Mouse (Mus musculus): ENCODE data around the gene 4930544D05Rik. TPM values are rescaled to one million over a fixed set of nuclear protein-coding genes. Genes with fewer than 3 reads are reported as not detected.
A peak's percentile ranks its signal among the peaks of the same experiment; 100 is the strongest.

Gene 4930544D05Rik
- polyA plus RNA-seq, 1 experiment from 2014 or later, result not detected

DNA sequence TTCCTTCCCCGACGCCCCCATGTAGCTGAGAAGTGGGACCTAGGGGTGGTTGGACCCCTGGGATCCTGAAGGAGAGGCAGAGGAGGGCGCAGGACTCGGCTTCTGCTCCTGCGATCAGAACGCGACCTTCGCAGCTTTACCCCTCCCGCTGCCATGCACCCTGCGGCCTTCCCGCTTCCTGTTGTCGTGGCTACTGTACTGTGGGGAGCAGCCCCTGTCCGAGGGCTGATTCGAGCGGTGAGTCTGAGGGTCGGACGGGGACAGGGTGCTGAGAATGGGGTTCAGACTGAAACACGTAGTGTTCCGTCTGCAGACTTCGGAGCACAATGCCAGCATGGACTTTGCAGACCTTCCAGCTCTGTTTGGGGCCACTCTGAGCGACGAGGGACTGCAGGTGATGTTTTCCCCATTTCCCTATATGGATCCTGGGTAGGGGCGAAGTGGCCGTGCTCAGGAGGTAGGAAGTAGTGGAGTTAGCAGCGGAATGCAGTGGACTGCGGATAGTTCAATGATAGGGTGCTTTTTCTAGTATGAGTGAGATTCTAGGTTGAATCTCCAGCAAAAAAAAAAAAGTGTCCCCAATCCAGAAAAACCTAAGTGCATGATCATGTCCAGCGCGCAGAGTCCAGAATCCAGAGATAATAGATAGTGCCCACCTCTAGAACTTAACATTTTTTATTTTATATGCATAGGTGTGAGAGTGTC is 32.2 kb downstream of the 4930544D05Rik start:
- H3K36me3 ChIP-seq (ENCODE audit: control insufficient read depth, insufficient read depth, low read length), result peaks cover 51% of the 10 kb centered on the region
- 3% methylated on average over 28 of the region's 28 CpGs for WGBS
- peak overlapping the region; percentile 95 for H3K9ac ChIP-seq (ENCODE audit: low read depth, low read length)
- H3K4me3 ChIP-seq (ENCODE audit: low read depth, low read length), result peak overlapping the region; percentile 92
- H3K9me3 ChIP-seq (ENCODE audit: control insufficient read depth, low read length), result no peaks in the 10 kb centered on the region
- ATAC-seq (replicated peaks; ENCODE audit: low FRiP score) (peak; percentile 21; the same call in 1 of the 2 replicates), DNase-seq (ENCODE audit: low spot score) (peak; percentile 55)
- no peaks in the 10 kb centered on the region for H3K27me3 ChIP-seq (replicated peaks; ENCODE audit: control insufficient read depth, insufficient read depth, low read length)
- H3K4me1 ChIP-seq (replicated peaks; ENCODE audit: control insufficient read depth, insufficient read depth, low read length), result peaks cover 55% of the 10 kb centered on the region
- H3K27ac ChIP-seq (ENCODE audit: low read depth, low read length), result peak overlapping the region; percentile 98
- peak overlapping the region; percentile 92 for H3K4me2 ChIP-seq

DNA sequence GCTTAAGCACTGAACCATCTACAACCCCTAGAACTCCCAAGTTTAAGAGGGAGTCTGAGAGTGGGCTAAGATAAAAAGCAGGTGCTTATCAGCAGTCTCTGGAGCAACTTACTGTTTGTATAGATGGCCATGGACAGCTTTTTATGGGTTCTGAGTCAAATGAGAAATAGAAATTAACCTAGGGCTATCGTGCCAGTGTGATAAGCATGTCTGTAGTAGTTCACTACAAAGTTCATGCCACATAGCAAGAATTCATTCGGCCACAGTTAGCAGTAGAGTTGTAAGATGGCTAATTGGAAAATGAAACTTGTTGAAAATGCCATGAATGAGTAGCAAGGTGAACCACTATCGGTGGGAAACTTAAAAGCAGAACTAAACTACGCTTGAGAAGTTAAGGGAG is 32.9 kb downstream of the 4930544D05Rik start:
- H3K27ac ChIP-seq (ENCODE audit: low read depth, low read length), result peak overlapping the region; percentile 98
- peak; percentile 33 for ATAC-seq (replicated peaks; ENCODE audit: low FRiP score)
- DNase-seq (ENCODE audit: low spot score), result no peak
- H3K27me3 ChIP-seq (replicated peaks; ENCODE audit: control insufficient read depth, insufficient read depth, low read length), result no peaks in the 10 kb centered on the region
- H3K9me3 ChIP-seq (ENCODE audit: control insufficient read depth, low read length), result no peaks in the 10 kb centered on the region
- peaks cover 48% of the 10 kb centered on the region for H3K36me3 ChIP-seq (ENCODE audit: control insufficient read depth, insufficient read depth, low read length)
- peaks cover 56% of the 10 kb centered on the region for H3K4me1 ChIP-seq (replicated peaks; ENCODE audit: control insufficient read depth, insufficient read depth, low read length)
- WGBS, result 50% methylated on average over 4 of the region's 4 CpGs
- H3K4me2 ChIP-seq, result peak overlapping the region; percentile 92
- H3K4me3 ChIP-seq (ENCODE audit: low read depth, low read length), result peak overlapping the region; percentile 92
- peak overlapping the region; percentile 95 for H3K9ac ChIP-seq (ENCODE audit: low read depth, low read length)

DNA sequence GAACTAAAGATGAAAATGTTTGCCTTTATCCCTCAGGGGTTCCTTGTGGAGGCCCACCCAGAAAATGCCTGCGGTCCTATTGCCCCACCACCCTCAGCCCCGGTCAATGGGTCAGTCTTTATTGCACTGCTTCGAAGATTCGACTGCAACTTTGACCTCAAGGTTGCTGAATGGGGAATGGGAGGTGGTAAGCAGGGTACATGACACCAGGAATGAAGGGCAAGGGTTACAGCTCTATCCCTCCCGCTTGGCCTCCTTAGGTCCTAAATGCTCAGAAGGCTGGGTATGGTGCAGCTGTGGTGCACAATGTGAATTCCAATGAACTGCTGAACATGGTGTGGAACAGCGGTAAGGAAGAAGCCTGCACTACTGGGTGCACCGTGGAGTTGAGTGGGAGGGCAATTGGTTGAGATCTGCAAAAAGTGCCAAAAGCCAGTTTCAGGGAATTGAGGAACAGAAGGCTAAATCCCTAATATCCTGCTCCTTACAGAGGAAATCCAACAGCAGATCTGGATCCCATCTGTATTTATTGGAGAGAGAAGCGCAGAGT is 33.6 kb downstream of the 4930544D05Rik start:
- H3K9me3 ChIP-seq (ENCODE audit: control insufficient read depth, low read length), result no peaks in the 10 kb centered on the region
- peaks cover 56% of the 10 kb centered on the region for H3K4me1 ChIP-seq (replicated peaks; ENCODE audit: control insufficient read depth, insufficient read depth, low read length)
- peak overlapping the region; percentile 95 for H3K9ac ChIP-seq (ENCODE audit: low read depth, low read length)
- ATAC-seq (replicated peaks; ENCODE audit: low FRiP score) (no peak), DNase-seq (ENCODE audit: low spot score) (no peak)
- H3K36me3 ChIP-seq (ENCODE audit: control insufficient read depth, insufficient read depth, low read length), result peaks cover 46% of the 10 kb centered on the region
- H3K27ac ChIP-seq (ENCODE audit: low read depth, low read length), result peak overlapping the region; percentile 98
- peak overlapping the region; percentile 92 for H3K4me2 ChIP-seq
- no peaks in the 10 kb centered on the region for H3K27me3 ChIP-seq (replicated peaks; ENCODE audit: control insufficient read depth, insufficient read depth, low read length)
- peak overlapping the region; percentile 92 for H3K4me3 ChIP-seq (ENCODE audit: low read depth, low read length)
- WGBS, result 82% methylated on average over 8 of the region's 8 CpGs

DNA sequence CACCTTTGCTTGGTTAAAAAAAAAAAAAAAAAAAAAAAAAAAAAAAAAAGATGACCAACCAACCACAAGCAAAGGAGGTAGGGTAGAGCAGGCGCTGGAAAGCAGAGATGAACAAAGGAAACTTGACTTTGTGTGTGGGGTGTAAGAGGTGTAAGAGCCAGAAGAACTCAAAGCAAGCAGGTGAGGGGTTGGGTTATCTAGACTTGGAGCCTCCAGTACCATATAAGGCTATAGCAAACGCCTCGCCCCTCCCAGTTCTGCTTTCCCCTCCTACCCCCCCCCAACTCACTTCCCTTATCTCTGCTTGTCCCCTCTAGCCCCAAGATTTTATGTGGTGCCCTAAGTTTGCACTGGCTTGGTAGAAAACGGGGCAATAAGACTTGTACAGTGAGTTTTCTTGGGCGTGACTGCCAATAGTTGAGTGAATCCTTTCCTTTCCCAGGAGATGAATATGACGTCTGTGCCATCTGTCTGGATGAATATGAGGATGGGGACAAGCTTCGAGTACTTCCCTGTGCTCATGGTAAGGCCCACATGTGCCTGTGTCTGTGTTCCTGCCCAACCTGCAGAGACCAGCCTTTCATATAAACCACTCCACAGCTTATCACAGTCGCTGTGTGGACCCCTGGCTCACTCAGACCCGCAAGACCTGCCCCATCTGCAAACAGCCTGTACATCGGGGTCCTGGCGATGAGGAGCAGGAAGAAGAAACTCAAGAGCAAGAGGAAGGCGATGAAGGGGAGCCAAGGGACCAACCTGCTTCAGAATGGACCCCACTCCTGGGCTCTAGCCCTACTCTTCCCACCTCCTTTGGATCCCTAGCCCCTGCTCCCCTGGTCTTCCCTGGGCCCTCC is 34.9 kb downstream of the 4930544D05Rik start:
- no peak for DNase-seq (ENCODE audit: low spot score)
- H3K27me3 ChIP-seq (replicated peaks; ENCODE audit: control insufficient read depth, insufficient read depth, low read length), result no peaks in the 10 kb centered on the region
- no peaks in the 10 kb centered on the region for H3K9me3 ChIP-seq (ENCODE audit: control insufficient read depth, low read length)
- WGBS, result 54% methylated on average over 12 of the region's 12 CpGs
- no peak for ATAC-seq (replicated peaks; ENCODE audit: low FRiP score)
- H3K4me3 ChIP-seq (ENCODE audit: low read depth, low read length), result peak overlapping the region; percentile 100
- peaks cover 54% of the 10 kb centered on the region for H3K4me1 ChIP-seq (replicated peaks; ENCODE audit: control insufficient read depth, insufficient read depth, low read length)
- H3K9ac ChIP-seq (ENCODE audit: low read depth, low read length), result peak overlapping the region; percentile 55
- peak overlapping the region; percentile 92 for H3K4me2 ChIP-seq
- peak overlapping the region; percentile 77 for H3K27ac ChIP-seq (ENCODE audit: low read depth, low read length)
- H3K36me3 ChIP-seq (ENCODE audit: control insufficient read depth, insufficient read depth, low read length), result peaks cover 34% of the 10 kb centered on the region

DNA sequence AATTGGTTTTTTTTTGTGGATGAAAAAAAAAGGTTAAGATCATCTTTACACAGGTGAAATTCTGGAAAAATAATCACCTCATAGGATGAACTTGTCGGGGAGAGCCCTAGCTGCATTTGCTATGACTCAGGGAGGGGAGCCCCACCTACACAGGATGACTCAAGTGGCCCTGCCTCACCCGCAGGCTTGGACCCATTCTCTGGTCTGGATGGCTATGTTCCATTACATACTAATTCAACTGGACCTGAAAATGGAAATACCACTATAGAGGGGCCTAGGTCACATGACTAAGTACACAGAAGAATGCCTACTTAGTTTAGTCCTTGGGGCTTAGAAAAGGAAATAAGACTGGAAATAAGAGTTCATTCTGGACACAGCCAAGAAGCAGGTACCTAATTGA is 35.7 kb downstream of the 4930544D05Rik start:
- Histone ChIP-seq H3K4me3 (ENCODE audit: low read depth, low read length) (peak overlapping the region; percentile 100), H3K4me2 (peak overlapping the region; percentile 92), H3K27me3 (replicated peaks; ENCODE audit: control insufficient read depth, insufficient read depth, low read length) (no peaks in the 10 kb centered on the region), H3K9ac (ENCODE audit: low read depth, low read length) (no peak overlapping the region; the same call in 1 of the 2 replicates), H3K9me3 (ENCODE audit: control insufficient read depth, low read length) (no peaks in the 10 kb centered on the region), H3K4me1 (replicated peaks; ENCODE audit: control insufficient read depth, insufficient read depth, low read length) (peaks cover 54% of the 10 kb centered on the region), H3K36me3 (ENCODE audit: control insufficient read depth, insufficient read depth, low read length) (peaks cover 34% of the 10 kb centered on the region), H3K27ac (ENCODE audit: low read depth, low read length) (peak overlapping the region; percentile 77)
- ATAC-seq (replicated peaks; ENCODE audit: low FRiP score), result no peak
- DNase-seq (ENCODE audit: low spot score), result no peak
- WGBS, result 70% methylated on average over 2 of the region's 2 CpGs

DNA sequence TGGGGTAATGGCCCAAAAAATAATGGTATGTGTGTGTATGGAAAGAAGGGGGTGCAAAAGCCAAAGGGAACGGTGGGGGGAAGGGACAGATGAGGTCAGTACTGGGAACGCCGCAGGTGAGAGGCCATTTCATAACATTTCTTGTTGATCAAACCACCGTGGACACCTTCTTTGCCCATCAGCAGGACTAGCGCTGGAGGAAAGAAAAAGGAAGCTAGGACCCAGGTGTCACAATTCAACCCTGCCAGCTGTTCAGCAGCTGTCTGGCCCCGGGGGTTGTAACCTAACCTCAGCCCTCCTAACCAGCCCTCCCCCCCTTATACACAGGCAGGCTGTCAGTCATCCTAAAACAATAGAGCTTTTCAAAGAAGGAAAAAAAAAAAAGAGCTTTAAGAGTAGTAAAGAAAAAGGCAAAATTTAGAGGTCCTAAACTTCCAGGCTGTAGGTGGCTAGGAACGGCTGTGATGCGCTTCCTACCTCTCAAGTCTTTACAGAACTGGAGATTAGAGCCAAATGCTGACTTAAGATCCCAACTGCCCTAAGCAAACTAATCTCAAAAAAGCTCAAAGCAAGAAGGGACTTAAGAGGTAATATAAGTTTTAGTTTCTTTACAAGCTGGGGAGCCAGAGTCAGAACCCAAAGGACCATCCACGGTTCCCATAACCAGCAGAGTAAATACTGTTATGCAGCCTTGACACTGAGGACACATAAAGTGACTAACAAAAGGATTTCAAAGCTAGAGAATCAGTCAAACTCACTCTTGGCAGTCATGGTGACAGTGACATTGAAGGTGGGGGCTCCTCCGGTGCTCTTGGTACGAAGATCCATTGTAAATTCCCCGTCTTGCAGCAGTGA is 36.6 kb downstream of the 4930544D05Rik start:
- H3K4me3 ChIP-seq (ENCODE audit: low read depth, low read length), result peak overlapping the region; percentile 100
- H3K4me2 ChIP-seq, result peak overlapping the region; percentile 92
- peaks cover 63% of the 10 kb centered on the region for H3K4me1 ChIP-seq (replicated peaks; ENCODE audit: control insufficient read depth, insufficient read depth, low read length)
- no peak for DNase-seq (ENCODE audit: low spot score)
- no peaks in the 10 kb centered on the region for H3K27me3 ChIP-seq (replicated peaks; ENCODE audit: control insufficient read depth, insufficient read depth, low read length)
- WGBS, result 52% methylated on average over 12 of the region's 12 CpGs
- ATAC-seq (replicated peaks; ENCODE audit: low FRiP score), result no peak
- H3K9me3 ChIP-seq (ENCODE audit: control insufficient read depth, low read length), result no peaks in the 10 kb centered on the region
- H3K27ac ChIP-seq (ENCODE audit: low read depth, low read length), result peak overlapping the region; percentile 100
- peaks cover 34% of the 10 kb centered on the region for H3K36me3 ChIP-seq (ENCODE audit: control insufficient read depth, insufficient read depth, low read length)
- H3K9ac ChIP-seq (ENCODE audit: low read depth, low read length), result peak overlapping the region; percentile 100

DNA sequence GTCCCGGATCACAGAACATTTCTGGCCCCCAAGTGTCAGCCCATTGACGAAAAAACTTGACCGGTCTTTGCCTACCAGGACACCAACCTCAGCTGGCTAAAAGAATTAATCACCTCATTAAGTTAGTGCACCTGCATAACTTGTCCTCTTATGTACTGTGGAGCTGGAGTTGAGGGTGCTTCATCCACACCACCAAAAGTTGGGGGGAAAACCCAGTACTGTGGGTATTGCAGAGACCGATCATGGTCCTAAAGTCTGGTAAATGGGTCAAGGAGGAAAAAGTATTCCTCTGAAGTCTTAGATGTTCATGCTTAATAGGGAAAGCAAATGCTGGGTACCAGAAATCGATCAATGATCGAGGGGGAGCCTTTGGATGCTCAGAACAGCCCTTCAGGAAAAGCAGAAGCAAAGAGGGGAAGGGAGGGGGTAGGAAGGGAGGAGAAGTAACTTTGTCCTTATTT is 37.3 kb downstream of the 4930544D05Rik start:
- peak overlapping the region; percentile 100 for H3K4me3 ChIP-seq (ENCODE audit: low read depth, low read length)
- H3K9me3 ChIP-seq (ENCODE audit: control insufficient read depth, low read length), result no peaks in the 10 kb centered on the region
- H3K36me3 ChIP-seq (ENCODE audit: control insufficient read depth, insufficient read depth, low read length), result peaks cover 34% of the 10 kb centered on the region
- H3K27ac ChIP-seq (ENCODE audit: low read depth, low read length), result peak overlapping the region; percentile 100
- peak overlapping the region; percentile 92 for H3K4me2 ChIP-seq
- ATAC-seq (replicated peaks; ENCODE audit: low FRiP score) (no peak), DNase-seq (ENCODE audit: low spot score) (no peak)
- peak overlapping the region; percentile 100 for H3K9ac ChIP-seq (ENCODE audit: low read depth, low read length)
- no peaks in the 10 kb centered on the region for H3K27me3 ChIP-seq (replicated peaks; ENCODE audit: control insufficient read depth, insufficient read depth, low read length)
- peaks cover 69% of the 10 kb centered on the region for H3K4me1 ChIP-seq (replicated peaks; ENCODE audit: control insufficient read depth, insufficient read depth, low read length)
- 32% methylated on average over 6 of the region's 6 CpGs for WGBS

Measured in liver, embryonic 11.5 days (tissue).